Mouse (Mus musculus): Measurements from ENCODE around the gene Kri1.

GRCm38 (mm10) chr9:21305065-21305464 is 17.3 kb upstream of the Kri1 start:
- TF ChIP-seq ETS1 (IDR thresholded peaks at IDR 0.05; ENCODE audit: low read depth, low read length) (no peak), GATA1 (IDR thresholded peaks at IDR 0.05; ENCODE audit: low read depth, low read length) (no peak), KAT2A (conservative IDR thresholded peaks at IDR 0.05; ENCODE audit: low read depth, low read length) (no peak), CHD1 (IDR thresholded peaks at IDR 0.05; ENCODE audit: low read depth, low read length) (no peak)

All from MEL (cell line).